Mouse (Mus musculus) liver, postnatal 0 days (tissue): ENCODE data around the gene 1190007I07Rik. TPM values are rescaled to one million over a fixed set of nuclear protein-coding genes. Genes with fewer than 3 reads are reported as not detected.

Experiments used
- ATAC-seq: fragments of 200-750 bp; cut with Nextera tagmentation; 2 replicates; pipeline ENCODE4 v1.8.0; 2017; ENCODE audit warnings: mild to moderate bottlenecking, moderate library complexity
- DNase-seq: peaks from one replicate; pipeline ENCODE4 v3.0.0-alpha.2; 2016
- H3K27ac ChIP-seq: fragments of 300-500 bp; sonication (generic); 2 replicates; pipeline ENCODE4 v1.5.1; 2014; ENCODE audit warnings: antibody characterized with exemption, moderate library complexity, mild to moderate bottlenecking, low read depth
- H3K27me3 ChIP-seq: fragments of 300-500 bp; sonication (generic); 2 replicates; pipeline ENCODE4 v1.6.1; 2014; ENCODE audit warnings: low read length, control low read depth, mixed read lengths; ENCODE audit not compliant: insufficient read depth
- H3K36me3 ChIP-seq: fragments of 300-500 bp; sonication (generic); replicated peaks from 2 replicates; pipeline ENCODE4 v1.6.1; 2014; ENCODE audit warnings: mild to moderate bottlenecking, control low read depth, low read length, moderate library complexity, mixed read lengths; ENCODE audit not compliant: insufficient read depth
- H3K4me1 ChIP-seq: fragments of 300-500 bp; sonication (generic); 2 replicates; pipeline ENCODE4 v1.6.1; 2014; ENCODE audit warnings: antibody characterized with exemption, mild to moderate bottlenecking, control low read depth; ENCODE audit not compliant: insufficient read depth
- H3K4me2 ChIP-seq: fragments of 300-500 bp; sonication (generic); 2 replicates; pipeline ENCODE4 v1.6.1; 2014; ENCODE audit warnings: low read depth, mild to moderate bottlenecking, low read length, moderate library complexity, mixed read lengths
- H3K4me3 ChIP-seq: fragments of 300-500 bp; sonication (generic); 2 replicates; pipeline ENCODE4 v1.5.1; 2014; ENCODE audit warnings: low read depth, low read length
- H3K9ac ChIP-seq: fragments of 300-500 bp; sonication (generic); replicated peaks from 2 replicates; pipeline ENCODE4 v1.6.1; 2014; ENCODE audit warnings: mild to moderate bottlenecking, moderate library complexity
- H3K9me3 ChIP-seq: fragments of 300-500 bp; sonication (generic); 2 replicates; pipeline ENCODE4 v1.6.1; 2016; ENCODE audit warnings: mild to moderate bottlenecking, control low read depth, low read length, mixed read lengths
- CTCF ChIP-seq: sonication (generic); IDR thresholded peaks from 2 replicates; pipeline ENCODE4 v1.5.1; 2016; ENCODE audit warnings: antibody characterized with exemption, low read depth
- EP300 ChIP-seq: IDR thresholded peaks from 2 replicates; pipeline ENCODE4 v1.6.1; 2016; ENCODE audit warnings: antibody characterized with exemption, low read depth, mild to moderate bottlenecking
- WGBS: fragments of 180-500 bp; shearing (Covaris S2); extraction: QIAGEN DNeasy Blood & Tissue Kit; methylation state at CpG from one replicate; pipeline ENCODE4 v1.1.7; 2014; ENCODE audit not compliant: insufficient replicate concordance; 5-methylcytosine and 5-hydroxymethylcytosine counted together
- polyA plus RNA-seq: library from polyadenylated mRNA; unstranded; fragments of >200 nt; fragmentation: Nextera tagmentation; extraction: Ambion mirVana; gene quantifications from 2 replicates; pipeline ENCODE4 v1.2.1, GENCODE M21; 2015

1190007I07Rik gene
- polyA plus RNA-seq, 1 experiment from 2014 or later = 31.4 TPM

DNA sequence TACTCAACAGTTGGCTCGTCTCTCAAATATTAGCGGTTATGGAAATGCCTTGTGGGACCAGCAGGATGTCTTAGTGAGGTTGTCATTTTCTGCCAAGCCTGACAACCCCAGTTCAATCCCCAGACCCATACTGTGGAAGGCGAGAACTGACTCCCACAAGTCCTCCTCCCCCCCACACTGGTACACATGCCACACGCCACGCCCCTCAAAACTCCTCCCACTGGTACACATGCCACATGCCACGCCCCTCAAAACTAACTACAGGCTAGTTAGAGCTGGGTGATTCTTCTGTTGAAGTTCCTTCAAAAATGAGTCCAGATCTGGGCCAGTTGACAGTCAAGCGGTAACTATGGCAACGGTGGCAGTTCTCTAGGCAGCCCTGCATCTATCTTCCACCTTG, 23.1 kb upstream of the 1190007I07Rik start:
- no peak for DNase-seq
- no peak overlapping the region for H3K4me2 ChIP-seq

DNA sequence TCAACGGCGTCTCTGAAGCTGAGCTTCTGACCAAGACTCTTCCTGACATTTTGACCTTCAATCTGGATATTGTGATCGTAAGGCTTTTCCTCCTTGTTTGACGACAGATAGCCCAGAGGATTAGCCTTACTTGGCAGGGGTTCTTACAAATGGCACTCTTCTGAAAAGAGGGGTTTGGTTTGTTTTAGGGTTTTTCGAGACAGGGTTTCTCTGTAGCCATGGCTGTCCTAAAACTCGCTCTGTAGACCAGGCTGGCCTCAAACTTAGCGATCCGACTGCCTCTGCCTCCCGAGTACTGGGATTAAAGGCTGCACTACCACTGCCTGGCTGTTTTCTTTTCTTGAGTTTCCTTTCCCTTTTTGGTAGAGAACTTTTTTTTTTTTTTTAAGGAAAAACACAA, 18.5 kb upstream of the 1190007I07Rik start:
- no peak for TF ChIP-seq CTCF
- TF ChIP-seq EP300 = no peak
- H3K36me3 ChIP-seq = peaks cover 55% of the 10 kb centered on the region
- no peaks in the 10 kb centered on the region for H3K27me3 ChIP-seq

More for the DNA sequence above, 23.1 kb upstream of the 1190007I07Rik start:
- ATAC-seq = no peak
- 84% methylated on average over 8 of the region's 8 CpGs for WGBS
- no peak overlapping the region for H3K27ac ChIP-seq
- no peak overlapping the region for H3K9ac ChIP-seq
- H3K27me3 ChIP-seq = no peaks in the 10 kb centered on the region
- no peaks in the 10 kb centered on the region for H3K4me1 ChIP-seq
- TF ChIP-seq CTCF = no peak
- no peak for TF ChIP-seq EP300
- H3K9me3 ChIP-seq = no peaks in the 10 kb centered on the region
- H3K4me3 ChIP-seq = no peak overlapping the region
- H3K36me3 ChIP-seq = peaks cover 53% of the 10 kb centered on the region

DNA sequence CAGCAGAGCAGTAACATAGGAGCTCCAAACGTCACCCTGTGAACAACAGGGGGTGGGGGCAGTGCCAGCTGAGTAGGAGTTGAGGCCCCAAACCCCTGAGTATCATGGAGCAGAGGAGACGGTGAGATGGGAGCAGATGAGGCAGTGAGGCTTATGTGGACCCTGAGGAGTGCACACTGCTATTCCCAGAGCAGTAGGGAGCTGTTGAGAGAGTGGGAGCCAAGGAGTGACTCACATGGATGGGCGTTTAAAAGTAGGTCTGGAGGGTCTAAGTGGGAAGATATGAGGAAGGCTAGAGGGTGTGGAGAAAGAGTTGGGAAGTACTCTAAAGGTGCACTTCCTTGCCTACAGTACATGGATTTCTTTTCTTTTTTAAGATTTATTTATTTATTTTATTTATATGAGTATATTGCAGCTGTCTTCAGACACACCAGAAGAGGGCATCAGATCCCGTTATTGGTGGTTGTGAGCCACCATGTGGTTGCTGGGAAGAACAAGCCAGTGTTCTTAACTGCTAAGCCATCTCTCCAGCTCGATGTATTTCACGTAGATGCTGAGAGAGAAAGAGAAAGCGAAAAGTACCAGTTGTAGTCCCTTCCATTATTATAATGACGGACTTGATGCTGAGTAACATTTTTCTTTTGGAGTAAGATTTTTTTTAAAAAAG, 16.1 kb upstream of the 1190007I07Rik start:
- WGBS = 90% methylated on average over 8 of the region's 8 CpGs
- no peak overlapping the region for H3K4me2 ChIP-seq
- no peak for ATAC-seq

More for the DNA sequence above, 18.5 kb upstream of the 1190007I07Rik start:
- ATAC-seq (no peak), DNase-seq (no peak)
- Histone ChIP-seq H3K9me3 (no peaks in the 10 kb centered on the region), H3K27ac (no peak overlapping the region), H3K9ac (no peak overlapping the region), H3K4me2 (no peak overlapping the region), H3K4me1 (no peaks in the 10 kb centered on the region), H3K4me3 (no peak overlapping the region)
- WGBS = 88% methylated on average over 9 of the region's 9 CpGs

DNA sequence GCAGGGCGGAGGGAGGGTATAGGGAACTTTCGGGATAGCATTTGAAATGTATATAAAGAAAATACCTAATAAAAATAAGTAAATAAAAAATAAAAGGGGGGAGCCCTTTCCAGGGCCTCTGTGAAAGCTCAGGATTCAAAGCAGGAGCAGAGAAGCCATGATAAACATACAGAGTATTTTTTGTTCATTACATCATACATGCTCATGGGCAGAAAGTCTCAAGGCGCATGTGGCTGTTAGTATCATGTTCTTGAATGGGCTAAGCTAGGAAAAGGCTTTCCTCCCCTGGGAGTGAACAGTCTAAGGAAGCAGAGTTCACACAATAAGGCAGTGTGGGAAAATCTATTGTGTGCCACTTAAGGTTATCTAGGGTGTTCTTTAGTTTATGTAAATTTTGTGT, 13.3 kb upstream of the 1190007I07Rik start:
- 83% methylated on average over 3 of the region's 3 CpGs for WGBS
- TF ChIP-seq CTCF = no peak
- no peak for TF ChIP-seq EP300
- H3K9me3 ChIP-seq = no peaks in the 10 kb centered on the region
- H3K4me1 ChIP-seq = no peaks in the 10 kb centered on the region
- H3K27ac ChIP-seq = no peak overlapping the region
- no peak overlapping the region for H3K4me3 ChIP-seq
- no peak overlapping the region for H3K9ac ChIP-seq
- H3K36me3 ChIP-seq = peaks cover 26% of the 10 kb centered on the region
- H3K27me3 ChIP-seq = no peaks in the 10 kb centered on the region
- no peak overlapping the region for H3K4me2 ChIP-seq
- ATAC-seq (no peak), DNase-seq (no peak)

More for the DNA sequence above, 16.1 kb upstream of the 1190007I07Rik start:
- no peaks in the 10 kb centered on the region for H3K27me3 ChIP-seq
- TF ChIP-seq EP300 (no peak), CTCF (0 out of 2 replicates have a peak, but pooled peaks have one; percentile 2)
- H3K27ac ChIP-seq = no peak overlapping the region
- no peak overlapping the region for H3K9ac ChIP-seq
- no peak overlapping the region for H3K4me3 ChIP-seq
- no peaks in the 10 kb centered on the region for H3K9me3 ChIP-seq
- DNase-seq = no peak
- no peaks in the 10 kb centered on the region for H3K4me1 ChIP-seq
- peaks cover 44% of the 10 kb centered on the region for H3K36me3 ChIP-seq

DNA sequence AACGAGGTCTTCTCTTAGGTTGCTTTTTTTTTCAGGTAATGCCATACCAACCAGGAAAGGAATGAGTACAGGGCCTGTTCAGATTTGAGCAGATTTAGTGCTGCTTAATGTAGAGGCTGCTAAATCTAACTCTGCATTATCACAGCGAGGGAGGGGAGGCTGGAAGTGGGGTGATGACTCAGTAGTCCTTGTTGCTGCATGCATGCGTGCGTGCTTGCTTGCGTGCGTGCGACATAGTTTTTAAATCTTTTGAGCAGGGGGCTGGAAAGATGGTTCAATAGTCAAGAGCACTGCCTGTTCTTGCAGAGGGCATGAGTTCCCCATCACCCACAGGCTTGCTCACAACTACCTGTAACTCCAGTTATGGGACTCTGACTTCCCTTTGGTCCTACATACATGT, 11.3 kb upstream of the 1190007I07Rik start:
- Histone ChIP-seq H3K4me2 (no peak overlapping the region), H3K27me3 (no peaks in the 10 kb centered on the region), H3K9me3 (no peaks in the 10 kb centered on the region), H3K36me3 (peaks cover 10% of the 10 kb centered on the region), H3K4me3 (no peak overlapping the region), H3K27ac (no peak overlapping the region), H3K4me1 (peaks cover 11% of the 10 kb centered on the region), H3K9ac (no peak overlapping the region)
- ATAC-seq (no peak), DNase-seq (no peak)
- no peak for TF ChIP-seq EP300
- no peak for TF ChIP-seq CTCF
- WGBS = 95% methylated on average over 7 of the region's 7 CpGs

DNA sequence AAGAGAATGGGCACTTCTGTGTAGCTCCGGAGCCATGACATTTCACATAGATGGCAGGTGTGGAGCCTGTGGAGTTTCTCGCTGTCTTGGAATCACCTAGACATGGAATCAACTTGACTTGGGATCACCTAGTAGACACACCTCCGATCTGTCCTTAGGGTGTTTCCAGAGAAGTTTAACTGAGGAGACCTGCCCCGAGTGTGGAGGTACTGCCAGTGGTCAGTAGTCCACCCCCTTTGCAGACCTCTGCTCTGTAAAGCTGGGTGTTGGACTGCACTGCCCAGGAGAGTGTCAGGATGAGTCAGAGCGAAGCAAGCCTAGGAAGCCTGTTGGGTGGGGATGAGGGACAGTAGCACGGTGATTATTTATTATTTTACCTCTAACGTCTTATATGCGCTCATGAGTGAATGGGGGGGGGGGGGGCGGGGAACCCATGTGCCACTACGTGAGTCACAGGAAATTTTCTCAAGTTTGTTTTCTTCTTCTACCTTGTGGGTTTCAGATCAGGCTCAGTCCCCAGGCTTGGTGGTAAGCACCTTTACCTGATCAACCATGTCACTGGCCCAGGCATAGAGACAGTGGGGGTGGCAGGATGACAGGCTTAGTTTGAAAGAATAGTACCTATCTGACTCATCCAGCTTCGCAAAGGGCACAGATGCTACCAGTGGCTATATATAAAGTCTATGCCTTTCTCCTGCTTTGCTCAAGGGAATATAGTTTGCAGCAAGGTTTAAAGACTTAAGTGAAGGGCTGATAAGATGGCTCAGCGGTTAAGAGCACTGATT, 9.7 kb upstream of the 1190007I07Rik start:
- no peak for TF ChIP-seq EP300
- TF ChIP-seq CTCF = no peak
- Histone ChIP-seq H3K27ac (no peak overlapping the region), H3K4me1 (peaks cover 15% of the 10 kb centered on the region), H3K4me3 (no peak overlapping the region), H3K9me3 (no peaks in the 10 kb centered on the region), H3K27me3 (no peaks in the 10 kb centered on the region), H3K9ac (no peak overlapping the region), H3K4me2 (no peak overlapping the region), H3K36me3 (0 out of 2 replicates have a peak, but pooled peaks cover 4% of the 10 kb centered on the region)
- no peak for DNase-seq
- WGBS = 91% methylated on average over 12 of the region's 12 CpGs
- ATAC-seq = no peak
